Mouse (Mus musculus): ENCODE results near the gene Tmem184b. TPM values are rescaled to one million over a fixed set of nuclear protein-coding genes. Genes with fewer than 3 reads are reported as not detected.

The Tmem184b gene
- total and polyA plus RNA-seq, 2 experiments from 2014 or later = 30.1 to 75.7 TPM

DNA sequence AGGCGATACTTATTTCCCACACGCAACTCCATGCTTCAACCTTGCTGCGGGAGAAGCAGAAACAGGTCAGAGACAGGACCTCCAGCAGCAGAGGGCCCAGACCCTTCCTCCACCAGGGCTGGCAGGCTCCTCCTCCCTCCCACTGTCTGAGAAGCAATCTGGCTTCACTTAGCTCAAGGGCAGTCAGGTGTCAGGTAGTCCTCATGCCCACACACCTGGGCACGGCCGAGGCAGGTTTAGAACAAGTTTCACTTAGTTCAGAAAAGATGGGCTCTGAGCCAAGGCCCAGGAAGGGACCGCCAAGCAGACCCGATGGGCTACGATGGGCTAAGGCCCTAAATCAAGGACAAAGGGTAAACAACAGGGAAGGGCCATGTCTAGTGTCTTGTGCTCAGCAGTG lies 35.4 kb upstream of the Tmem184b start:
- no peak for DNase-seq (ENCODE audit: low spot score)
- Histone ChIP-seq H3K4me2 (ENCODE audit: low read depth, low read length, poor library complexity, severe bottlenecking) (peak overlapping the region; percentile 20; the same call in 1 of the 2 replicates), H3K4me1 (ENCODE audit: insufficient read depth, low read length) (peaks cover 29% of the 10 kb centered on the region), H3K4me3 (ENCODE audit: low read depth, low read length) (0 out of 2 replicates have a peak overlapping the region, but pooled peaks have one; percentile 1), H3K27me3 (ENCODE audit: insufficient read depth, low read length) (no peaks in the 10 kb centered on the region), H3K36me3 (ENCODE audit: insufficient read depth, low read length) (peaks cover 28% of the 10 kb centered on the region), H3K9ac (replicated peaks; ENCODE audit: low read length, poor library complexity, severe bottlenecking) (peak overlapping the region; percentile 98; the same call in 1 of the 2 replicates), H3K9me3 (ENCODE audit: low read length) (no peaks in the 10 kb centered on the region), H3K27ac (ENCODE audit: low read depth, low read length) (no peak overlapping the region)
- ATAC-seq (ENCODE audit: low FRiP score) = no peak
- TF ChIP-seq CTCF (IDR thresholded peaks at IDR 0.05) = no peak
- WGBS = 81% methylated on average over 8 of the region's 8 CpGs

DNA sequence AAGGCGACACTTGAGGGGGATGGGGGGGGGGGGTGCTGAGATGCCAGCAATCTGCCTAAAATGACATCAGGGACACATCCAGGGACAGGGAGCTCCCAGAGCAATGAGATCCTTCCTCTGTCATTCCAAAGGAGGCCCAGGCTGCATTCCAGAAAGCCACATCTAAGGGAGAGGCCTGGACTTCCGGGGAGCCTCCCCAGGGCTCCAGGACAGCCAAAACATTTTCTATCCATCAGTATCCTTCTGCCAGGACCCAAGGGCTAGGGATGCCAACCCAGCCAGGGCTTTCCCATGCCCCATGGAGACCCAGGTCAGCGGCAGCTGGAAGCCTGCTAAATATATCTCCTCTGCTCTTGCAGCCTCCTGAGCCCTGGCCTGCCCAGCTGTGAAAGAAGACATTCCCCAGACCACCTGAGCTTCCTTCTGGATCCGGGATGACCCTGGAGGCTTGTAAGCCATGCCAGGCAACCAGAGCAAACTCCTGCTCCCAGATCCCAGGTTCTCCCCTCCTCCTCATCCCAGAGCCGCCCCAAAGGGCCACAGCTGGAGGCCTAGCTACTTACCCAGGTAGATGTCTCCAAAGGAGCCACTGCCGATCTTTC lies 34.9 kb upstream of the Tmem184b start:
- DNase-seq (ENCODE audit: low spot score) (no peak), ATAC-seq (ENCODE audit: low FRiP score) (no peak)
- H3K9ac ChIP-seq (replicated peaks; ENCODE audit: low read length, poor library complexity, severe bottlenecking) = peak overlapping the region; percentile 98; the same call in 1 of the 2 replicates
- peaks cover 28% of the 10 kb centered on the region for H3K36me3 ChIP-seq (ENCODE audit: insufficient read depth, low read length)
- H3K9me3 ChIP-seq (ENCODE audit: low read length) = no peaks in the 10 kb centered on the region
- H3K4me3 ChIP-seq (ENCODE audit: low read depth, low read length) = 0 out of 2 replicates have a peak overlapping the region, but pooled peaks have one; percentile 1
- 82% methylated on average over 6 of the region's 6 CpGs for WGBS
- H3K27ac ChIP-seq (ENCODE audit: low read depth, low read length) = no peak overlapping the region
- no peak for TF ChIP-seq CTCF (IDR thresholded peaks at IDR 0.05)
- H3K4me2 ChIP-seq (ENCODE audit: low read depth, low read length, poor library complexity, severe bottlenecking) = peak overlapping the region; percentile 20; the same call in 1 of the 2 replicates
- H3K27me3 ChIP-seq (ENCODE audit: insufficient read depth, low read length) = no peaks in the 10 kb centered on the region
- H3K4me1 ChIP-seq (ENCODE audit: insufficient read depth, low read length) = peaks cover 29% of the 10 kb centered on the region

DNA sequence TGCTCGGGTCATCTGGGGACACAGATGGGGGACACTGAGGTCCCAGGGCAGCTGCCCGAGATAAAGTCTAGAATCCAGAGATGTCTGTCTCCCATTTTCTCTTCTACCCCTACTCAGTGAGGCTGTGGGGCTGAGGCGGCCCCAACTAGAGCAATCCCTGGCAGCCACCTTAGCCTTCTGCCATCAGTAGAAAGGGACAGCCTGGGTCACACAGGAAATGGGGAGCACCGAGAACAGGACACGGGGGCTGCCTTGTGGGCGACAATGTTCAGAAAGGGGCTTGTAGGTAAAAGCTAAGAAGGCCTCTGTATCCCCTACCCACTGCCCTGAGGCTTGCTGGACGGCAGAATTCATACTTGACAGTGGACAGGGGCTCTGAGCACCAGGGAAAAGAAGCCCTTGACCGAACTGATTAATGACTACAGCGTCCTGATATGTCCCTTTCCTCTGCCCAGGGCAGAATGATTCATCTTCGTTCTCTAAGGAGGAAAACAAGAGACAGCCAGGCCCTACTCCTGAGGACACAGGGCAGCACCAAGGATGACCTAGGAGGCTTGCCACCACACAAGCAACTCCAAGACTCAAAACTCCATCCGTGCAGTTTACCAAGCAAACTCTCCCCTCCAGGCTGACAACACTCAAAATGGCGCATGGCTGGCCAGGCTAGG lies 34.3 kb upstream of the Tmem184b start:
- Histone ChIP-seq H3K36me3 (ENCODE audit: insufficient read depth, low read length) (peaks cover 28% of the 10 kb centered on the region), H3K27ac (ENCODE audit: low read depth, low read length) (no peak overlapping the region), H3K4me2 (ENCODE audit: low read depth, low read length, poor library complexity, severe bottlenecking) (no peak overlapping the region), H3K4me1 (ENCODE audit: insufficient read depth, low read length) (peaks cover 29% of the 10 kb centered on the region), H3K27me3 (ENCODE audit: insufficient read depth, low read length) (no peaks in the 10 kb centered on the region), H3K9ac (replicated peaks; ENCODE audit: low read length, poor library complexity, severe bottlenecking) (no peak overlapping the region; the same call in 1 of the 2 replicates), H3K9me3 (ENCODE audit: low read length) (no peaks in the 10 kb centered on the region), H3K4me3 (ENCODE audit: low read depth, low read length) (no peak overlapping the region)
- ATAC-seq (ENCODE audit: low FRiP score) (no peak), DNase-seq (ENCODE audit: low spot score) (no peak)
- TF ChIP-seq CTCF (IDR thresholded peaks at IDR 0.05) = no peak
- WGBS = 91% methylated on average over 12 of the region's 12 CpGs

DNA sequence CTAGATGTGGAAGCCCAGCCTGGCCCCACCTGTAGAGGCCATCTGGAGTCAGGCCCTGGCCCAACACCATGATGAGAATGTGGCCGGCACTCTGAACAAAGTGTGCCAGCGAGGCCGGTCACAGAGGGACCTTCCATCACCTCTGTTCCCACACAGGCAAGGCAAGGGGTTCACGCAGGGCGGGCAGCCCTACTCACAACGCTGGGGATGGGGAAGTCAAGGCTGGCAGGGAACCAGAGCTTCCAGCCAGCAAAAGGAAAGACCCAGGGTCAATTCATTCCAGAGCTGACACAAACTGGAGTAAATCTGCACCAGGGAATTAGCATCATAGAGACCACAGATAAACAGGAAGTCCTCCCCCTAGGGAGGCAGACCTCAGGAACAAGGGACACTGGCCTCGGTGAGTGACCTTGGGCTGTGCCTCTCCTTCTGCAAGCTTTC lies 33.1 kb upstream of the Tmem184b start:
- Histone ChIP-seq H3K4me1 (ENCODE audit: insufficient read depth, low read length) (peaks cover 29% of the 10 kb centered on the region), H3K36me3 (ENCODE audit: insufficient read depth, low read length) (peaks cover 32% of the 10 kb centered on the region), H3K27me3 (ENCODE audit: insufficient read depth, low read length) (no peaks in the 10 kb centered on the region), H3K9me3 (ENCODE audit: low read length) (no peaks in the 10 kb centered on the region), H3K9ac (replicated peaks; ENCODE audit: low read length, poor library complexity, severe bottlenecking) (no peak overlapping the region), H3K27ac (ENCODE audit: low read depth, low read length) (no peak overlapping the region), H3K4me2 (ENCODE audit: low read depth, low read length, poor library complexity, severe bottlenecking) (no peak overlapping the region), H3K4me3 (ENCODE audit: low read depth, low read length) (no peak overlapping the region)
- ATAC-seq (ENCODE audit: low FRiP score) (no peak), DNase-seq (ENCODE audit: low spot score) (no peak)
- 56% methylated on average over 7 of the region's 7 CpGs for WGBS
- no peak for TF ChIP-seq CTCF (IDR thresholded peaks at IDR 0.05)

DNA sequence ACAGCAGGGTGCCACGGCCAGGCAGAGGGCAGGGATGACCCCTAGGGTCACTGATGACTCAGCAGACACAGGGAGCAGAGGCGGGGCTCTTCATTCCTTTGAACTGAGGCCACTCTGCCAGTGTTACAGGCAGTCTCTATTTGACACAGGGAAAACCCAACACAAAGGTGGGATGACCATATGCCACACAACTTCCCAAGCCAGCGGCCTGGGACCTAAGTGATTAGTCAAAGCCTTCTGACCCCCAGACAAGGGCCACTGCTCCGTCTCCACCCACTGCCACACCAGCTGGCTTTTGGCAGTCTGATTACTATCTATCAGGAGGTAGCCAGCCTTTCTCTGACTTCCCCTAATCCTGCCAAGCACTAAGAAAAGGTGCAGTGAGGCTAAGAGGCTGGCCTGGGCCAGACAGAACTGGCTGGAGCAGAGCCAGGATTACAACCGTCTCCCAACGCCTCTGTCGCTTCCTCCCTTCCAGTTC lies 31.9 kb upstream of the Tmem184b start:
- Histone ChIP-seq H3K9ac (replicated peaks; ENCODE audit: low read length, poor library complexity, severe bottlenecking) (0 out of 2 replicates have a peak overlapping the region, but pooled peaks have one; percentile 13), H3K4me1 (ENCODE audit: insufficient read depth, low read length) (peaks cover 24% of the 10 kb centered on the region), H3K4me2 (ENCODE audit: low read depth, low read length, poor library complexity, severe bottlenecking) (no peak overlapping the region), H3K9me3 (ENCODE audit: low read length) (no peaks in the 10 kb centered on the region), H3K4me3 (ENCODE audit: low read depth, low read length) (no peak overlapping the region), H3K36me3 (ENCODE audit: insufficient read depth, low read length) (peaks cover 37% of the 10 kb centered on the region), H3K27ac (ENCODE audit: low read depth, low read length) (0 out of 2 replicates have a peak overlapping the region, but pooled peaks have one; percentile 18), H3K27me3 (ENCODE audit: insufficient read depth, low read length) (no peaks in the 10 kb centered on the region)
- WGBS = 23% methylated on average over 7 of the region's 7 CpGs
- DNase-seq (ENCODE audit: low spot score) (peak; percentile 49), ATAC-seq (ENCODE audit: low FRiP score) (no peak)
- TF ChIP-seq CTCF (IDR thresholded peaks at IDR 0.05) = no peak

DNA sequence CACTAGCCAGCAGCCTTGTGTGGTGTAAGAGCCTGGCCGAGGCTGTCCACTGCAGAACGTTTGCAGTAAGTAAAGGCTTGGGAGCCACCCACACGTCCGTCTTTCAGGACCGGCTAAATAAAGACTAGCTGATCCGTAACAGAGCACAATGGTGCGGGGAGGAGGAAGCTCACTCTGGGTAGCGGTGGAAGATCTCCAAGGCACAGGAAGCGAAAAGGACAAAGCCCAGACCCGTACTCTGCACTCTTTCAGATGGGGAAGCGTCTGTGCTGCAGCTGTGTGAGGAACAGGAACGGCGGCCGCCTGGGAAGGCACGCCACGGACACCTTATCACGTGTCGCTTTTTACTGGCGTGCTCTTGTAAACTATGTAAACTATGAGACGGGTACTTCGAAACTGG lies 29.5 kb upstream of the Tmem184b start:
- Histone ChIP-seq H3K36me3 (ENCODE audit: insufficient read depth, low read length) (peaks cover 53% of the 10 kb centered on the region), H3K9me3 (ENCODE audit: low read length) (no peaks in the 10 kb centered on the region), H3K9ac (replicated peaks; ENCODE audit: low read length, poor library complexity, severe bottlenecking) (no peak overlapping the region), H3K4me2 (ENCODE audit: low read depth, low read length, poor library complexity, severe bottlenecking) (no peak overlapping the region), H3K4me3 (ENCODE audit: low read depth, low read length) (no peak overlapping the region), H3K27me3 (ENCODE audit: insufficient read depth, low read length) (no peaks in the 10 kb centered on the region), H3K27ac (ENCODE audit: low read depth, low read length) (0 out of 2 replicates have a peak overlapping the region, but pooled peaks have one; percentile 14), H3K4me1 (ENCODE audit: insufficient read depth, low read length) (0 out of 2 replicates have a peak, but pooled peaks cover 7% of the 10 kb centered on the region)
- DNase-seq (ENCODE audit: low spot score) (no peak), ATAC-seq (ENCODE audit: low FRiP score) (no peak; the same call in 1 of the 2 replicates)
- 31% methylated on average over 21 of the region's 21 CpGs for WGBS
- no peak for TF ChIP-seq CTCF (IDR thresholded peaks at IDR 0.05)
